Mouse (Mus musculus) left cerebral cortex, postnatal 10 days (tissue): ENCODE results near the gene Rbms1. TPM values are rescaled to one million over a fixed set of nuclear protein-coding genes. Genes with fewer than 3 reads are reported as not detected.
"Not testable (repeated sequence)": the region's sequence is repeated elsewhere in the genome, so short reads cannot be mapped to it uniquely, and the experiment has no call there.

Experiments used
- DNase-seq, 2 experiments: peaks; one replicate each; pipeline ENCODE4 v3.0.0; 2021 to 2022; ENCODE audit warnings: low spot score in 2 of 2, mixed read lengths in 1 of 2; ENCODE audit errors: extremely low spot score in 1 of 2
- intact Hi-C: fragments of 180-260 bp; cut with DNase I; formaldehyde crosslinking; loops from one replicate; pipeline ENCODE4 v1.15.1; 2025
- total RNA-seq, 2 experiments: library from RNA; stranded (reverse); gene quantifications; 2 replicates each; pipeline ENCODE4 v1.2.3; 2021

Rbms1 gene
- total RNA-seq, 2 experiments from 2014 or later = 24.9 to 30.4 TPM

DNA sequence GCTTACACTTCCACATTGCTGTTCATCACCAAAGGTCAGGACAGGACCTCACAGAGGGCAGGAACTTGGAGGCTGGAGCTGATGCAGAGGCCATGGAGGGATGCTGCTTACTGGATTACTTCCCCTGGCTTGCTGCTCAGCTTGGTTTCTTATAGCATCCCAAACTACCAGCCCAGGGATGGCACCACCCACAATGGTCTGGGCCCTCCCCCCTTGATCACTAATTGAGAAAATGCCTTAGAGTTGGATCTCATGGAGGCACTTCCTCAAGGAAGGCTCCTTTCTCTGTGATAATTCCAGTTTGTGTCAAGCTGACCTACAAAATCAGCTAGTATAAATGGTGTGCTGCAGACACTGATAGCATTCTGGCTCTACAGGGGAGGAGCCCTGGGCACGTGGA, 132.5 kb downstream of the Rbms1 start:
- DNase-seq, intact Hi-C loops: not testable (repeated sequence)

- intact Hi-C loops = no loop called here
- no peak for DNase-seq
These were observed 134.0 kb downstream of the Rbms1 start for GRCm38 (mm10) chr2:60828908-60829462.

DNA sequence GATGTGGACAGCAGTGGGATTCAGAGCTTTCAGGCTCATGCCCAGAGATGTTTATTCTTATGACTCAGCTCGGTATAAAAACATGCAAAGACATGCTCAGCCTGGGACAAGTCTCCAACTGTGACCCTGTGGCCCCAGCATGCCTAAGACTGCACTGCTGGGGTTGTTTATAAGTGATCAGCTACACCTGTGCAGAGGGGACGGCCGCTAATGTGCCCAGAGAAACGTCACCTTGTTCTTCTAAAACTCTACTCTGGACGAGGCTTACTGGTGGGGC, 135.9 kb downstream of the Rbms1 start:
- intact Hi-C loops = no loop called here
- no peak for DNase-seq

DNA sequence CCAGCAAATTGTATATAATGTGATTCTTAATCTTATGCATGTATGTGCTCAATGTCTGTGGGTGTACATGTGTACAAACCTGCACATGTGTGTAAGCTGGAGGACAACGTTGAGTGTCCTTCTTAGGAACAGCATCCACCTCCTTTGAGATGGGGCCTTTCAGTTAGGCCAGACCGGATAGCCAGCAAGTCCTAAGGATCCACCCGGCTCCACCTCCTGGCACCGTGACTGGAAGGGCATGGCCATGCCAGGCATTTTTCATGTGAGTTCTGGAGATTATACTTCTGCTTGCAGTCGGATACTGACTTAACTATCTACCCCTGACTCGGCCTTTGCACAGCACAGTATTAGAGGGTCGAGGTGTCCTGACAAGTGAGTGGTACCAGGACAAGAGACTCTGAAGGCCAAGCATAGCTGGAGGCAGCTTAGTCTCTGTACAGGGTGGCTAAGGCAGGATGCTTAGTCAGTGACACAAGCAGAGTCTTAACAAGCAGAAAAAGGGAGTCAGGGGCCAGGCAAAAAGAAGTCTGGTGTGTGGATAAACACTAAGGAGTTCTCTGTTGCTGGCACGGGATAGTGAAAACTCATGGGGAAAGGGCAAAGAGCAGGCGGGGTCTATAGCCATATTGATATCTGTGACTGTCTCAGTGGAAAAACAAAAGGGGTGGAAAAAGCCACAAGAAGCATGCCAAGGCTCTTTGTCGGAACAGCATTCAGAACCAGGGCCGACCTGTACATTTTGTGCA, 136.4 kb downstream of the Rbms1 start:
- intact Hi-C loops = no loop called here
- DNase-seq = no peak

DNA sequence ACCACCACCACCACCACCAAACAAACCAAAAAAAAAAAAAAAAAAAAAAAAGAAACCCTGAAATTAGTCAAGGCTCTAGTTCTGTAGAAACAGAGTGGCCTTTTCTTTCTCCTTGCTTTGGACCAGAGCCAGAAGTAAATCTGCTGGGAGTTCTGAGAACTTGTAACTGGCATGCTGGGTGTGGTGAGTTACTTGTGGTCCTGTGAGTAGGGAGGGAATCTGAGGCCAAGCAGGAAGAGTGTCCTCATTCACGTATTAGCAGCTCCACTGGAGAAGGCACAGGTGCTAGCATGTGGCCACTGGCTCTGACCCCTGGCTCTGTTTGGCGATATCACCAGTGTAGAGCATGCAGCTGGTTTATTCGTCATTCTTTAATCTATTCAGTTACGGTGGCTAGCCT, 137.3 kb downstream of the Rbms1 start:
- intact Hi-C loops = no loop called here

DNA sequence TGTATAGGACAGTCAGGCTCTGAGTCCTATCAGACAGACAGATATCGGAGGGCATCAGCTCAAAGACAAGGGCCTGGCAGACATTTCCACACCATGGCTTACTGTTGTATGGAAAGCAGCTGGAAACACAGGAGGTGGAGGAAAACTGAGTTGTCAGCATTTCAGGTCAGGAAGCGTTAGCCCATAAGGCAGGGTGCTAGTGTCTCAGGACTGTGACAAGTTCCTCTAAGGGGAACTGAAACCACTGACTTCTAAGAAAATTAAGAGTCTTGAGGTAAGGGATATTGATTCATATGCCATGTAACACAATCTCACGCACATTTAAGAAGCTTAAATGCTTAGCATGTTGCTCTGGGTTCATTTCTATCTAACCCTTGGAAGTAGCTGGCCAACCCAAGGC, 141.4 kb downstream of the Rbms1 start:
- no peak for DNase-seq
- intact Hi-C loops = no loop called here

More for the DNA sequence above, 137.3 kb downstream of the Rbms1 start:
- no peak for DNase-seq

DNA sequence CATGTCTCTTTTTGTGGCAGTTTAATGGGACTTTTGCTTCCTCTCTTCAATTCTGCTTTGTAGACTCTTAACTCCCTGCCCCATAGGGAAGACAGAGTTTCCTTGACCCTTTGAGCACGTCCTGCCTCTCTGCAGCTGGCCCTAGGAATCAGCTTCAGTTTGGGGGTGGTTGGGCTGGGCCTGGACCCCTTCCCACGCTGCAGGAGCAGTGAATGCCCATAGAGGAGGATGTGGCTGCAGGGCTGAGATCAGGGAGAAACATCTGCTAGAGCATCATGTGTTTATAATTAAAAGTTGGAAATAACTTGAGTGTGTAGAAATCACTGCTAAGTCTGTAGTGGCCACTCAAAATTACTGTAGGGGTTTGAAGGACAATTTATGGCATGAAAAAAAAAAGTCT, 144.4 kb downstream of the Rbms1 start:
- intact Hi-C loops = no loop called here
- DNase-seq = peak in 1 of 2 experiments; percentile 48

GRCm38 (mm10) chr2:60816307-60816706, 146.7 kb downstream of the Rbms1 start:
- intact Hi-C loops = no loop called here
- DNase-seq = no peak

DNA sequence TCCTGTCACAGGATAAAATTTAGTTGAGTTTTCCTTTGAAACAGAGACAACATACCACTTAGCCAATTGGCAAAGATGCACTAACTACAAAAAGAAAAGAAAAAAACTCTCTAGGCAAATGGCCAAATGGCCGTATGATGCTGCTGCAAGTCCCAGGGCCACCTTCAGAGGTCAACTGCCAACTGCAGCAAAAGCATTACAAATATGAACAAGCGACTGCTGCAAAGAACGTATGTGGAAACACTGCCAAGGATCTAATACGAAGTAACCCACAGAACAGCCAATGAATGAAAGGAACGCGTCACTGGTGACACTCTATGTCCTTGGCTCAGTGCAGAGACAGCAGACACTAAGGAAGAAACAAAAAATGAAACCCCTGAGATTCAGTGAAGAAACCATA, 148.2 kb downstream of the Rbms1 start:
- intact Hi-C loops = no loop called here
- no peak for DNase-seq

GRCm38 (mm10) chr2:60812949-60813348, 150.0 kb downstream of the Rbms1 start:
- no peak for DNase-seq
- intact Hi-C loops = no loop called here

- intact Hi-C loops = no loop called here
- DNase-seq = peak; percentile 29 to 84
These were observed 152.4 kb downstream of the Rbms1 start for GRCm38 (mm10) chr2:60810617-60811016.

GRCm38 (mm10) chr2:60809441-60809921, 153.5 kb downstream of the Rbms1 start:
- DNase-seq = no peak
- intact Hi-C loops = no loop called here

DNA sequence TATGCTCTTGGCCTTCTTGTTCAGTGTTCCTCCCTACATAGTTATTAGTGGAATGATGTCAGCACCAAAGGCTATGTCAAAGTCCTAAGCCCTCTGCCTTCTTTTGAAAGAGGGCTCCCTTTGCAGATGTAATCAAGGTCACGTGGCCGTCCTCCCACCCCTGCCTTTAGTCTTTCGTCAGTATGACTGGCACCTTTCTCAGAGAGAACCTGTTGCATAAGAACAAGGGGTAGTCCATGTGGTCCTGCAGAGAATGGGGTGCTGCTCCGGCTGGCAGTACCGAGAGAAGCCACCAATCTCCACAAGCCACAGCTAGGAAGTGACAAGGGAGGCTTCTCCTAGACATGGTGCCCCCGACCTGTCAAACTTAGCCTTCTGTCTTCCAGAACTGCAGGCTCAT, 154.2 kb downstream of the Rbms1 start:
- intact Hi-C loops = no loop called here
- no peak for DNase-seq

DNA sequence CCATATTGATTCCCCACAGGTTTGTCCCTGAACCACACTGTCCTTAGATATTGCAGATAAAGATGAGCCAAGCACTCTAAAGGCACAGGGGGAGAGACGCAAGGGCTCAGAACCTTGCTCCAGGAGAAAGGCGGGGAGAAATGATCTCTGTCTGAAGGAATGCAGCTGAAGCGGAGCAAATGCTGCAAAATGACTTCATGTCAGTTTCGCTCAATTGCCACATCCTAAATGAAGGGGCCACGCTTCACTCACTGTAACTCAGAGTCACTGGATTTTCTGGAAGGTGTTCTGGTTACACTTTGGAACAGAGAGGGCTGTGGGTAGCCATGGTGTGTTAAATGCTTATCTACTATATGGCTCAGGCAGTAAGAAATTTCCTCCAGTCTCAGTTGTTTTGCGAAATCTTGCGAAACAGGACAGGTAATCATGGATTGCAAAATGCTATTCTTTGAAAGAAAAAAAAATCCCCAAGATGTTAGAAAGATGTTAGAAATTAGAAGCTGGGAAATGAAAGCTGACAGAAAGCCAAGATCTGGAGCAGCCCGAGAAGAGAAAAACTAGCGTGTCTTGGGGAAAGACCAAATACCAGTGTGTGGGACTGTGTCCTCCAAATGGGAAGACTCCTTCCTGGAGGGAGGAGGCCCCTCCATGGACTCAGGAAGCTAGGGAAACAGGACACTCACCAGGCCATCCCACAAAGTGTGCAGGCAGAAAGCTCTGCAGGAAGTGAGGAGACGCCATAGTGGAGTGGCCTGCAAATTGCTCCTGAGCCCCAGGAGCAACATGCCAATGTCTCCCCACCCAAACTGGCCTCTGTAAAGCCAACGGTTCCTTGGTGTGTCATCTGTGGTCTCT, 155.4 kb downstream of the Rbms1 start:
- intact Hi-C loops = no loop called here
- no peak for DNase-seq

GRCm38 (mm10) chr2:60804763-60805162, 158.2 kb downstream of the Rbms1 start:
- intact Hi-C loops = no loop called here
- no peak for DNase-seq

DNA sequence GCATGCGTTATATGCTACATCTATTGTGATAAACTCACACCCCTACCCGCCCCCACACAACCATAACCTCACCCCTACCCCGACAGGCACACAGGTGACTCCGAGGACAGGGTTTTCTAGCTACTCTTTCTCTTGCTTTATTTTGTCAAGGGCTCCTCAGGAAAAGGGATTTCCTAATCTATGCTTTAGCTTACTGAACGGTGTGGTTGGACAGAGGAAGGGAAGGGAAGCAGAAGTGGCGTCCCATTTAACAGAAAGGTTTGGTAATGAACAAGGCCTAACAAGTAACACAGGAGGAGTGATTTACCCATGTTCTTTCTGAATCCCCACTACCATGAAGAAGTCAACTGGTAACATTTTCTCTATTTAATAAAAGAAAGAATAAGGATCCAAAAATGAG, 159.6 kb downstream of the Rbms1 start:
- DNase-seq = no peak
- intact Hi-C loops = no loop called here

GRCm38 (mm10) chr2:60802828-60803227, 160.2 kb downstream of the Rbms1 start:
- intact Hi-C loops = no loop called here
- DNase-seq = no peak

GRCm38 (mm10) chr2:60802191-60802590, 160.8 kb downstream of the Rbms1 start:
- intact Hi-C loops = no loop called here
- peak in 1 of 2 experiments; percentile 30 for DNase-seq

DNA sequence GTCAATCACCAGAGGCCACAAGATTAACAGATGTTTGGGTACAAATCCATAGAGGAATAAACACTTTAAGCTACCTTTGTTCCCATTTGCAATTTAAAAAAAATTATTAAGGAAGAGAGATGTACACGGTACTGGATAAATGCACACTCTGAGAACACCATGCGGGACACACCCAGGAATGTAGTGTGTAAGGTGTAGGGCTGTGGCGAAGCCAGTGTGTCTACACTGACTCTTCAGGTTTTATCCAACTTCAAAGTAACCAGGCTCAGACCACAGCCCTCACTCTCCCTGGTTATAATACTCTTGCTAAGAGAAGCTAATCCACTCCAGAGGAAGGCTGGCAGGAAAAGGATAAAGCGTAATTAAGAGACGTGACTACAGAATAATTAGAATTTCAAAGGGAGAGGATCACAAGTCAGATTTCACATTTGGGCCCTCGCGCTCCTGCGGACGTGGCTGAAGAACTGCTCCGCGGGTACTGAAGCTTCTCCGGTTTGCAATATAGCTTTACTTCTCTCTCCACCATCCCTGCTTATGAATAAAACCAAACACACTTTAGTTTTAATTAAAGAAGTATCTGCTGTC, 161.3 kb downstream of the Rbms1 start:
- intact Hi-C loops = no loop called here
- DNase-seq = no peak
